Mouse (Mus musculus) lung, adult 2 months (tissue): ENCODE measurements at regions not wholly inside any gene's neighbourhood (a gene's known extent, or its start where the extent isn't known, plus 50 kb on each side); places are given as distances from the start of the nearest gene placed in this dataset.
"Not testable (repeated sequence)": the region's sequence is repeated elsewhere in the genome, so short reads cannot be mapped to it uniquely, and the experiment has no call there.

ENCODE experiments used
- CTCF ChIP-seq: fragments of 200-500 bp; IDR thresholded peaks from 2 replicates; pipeline ENCODE4 v1.5.1; 2011; ENCODE audit warnings: mild to moderate bottlenecking, low read length, control low read depth; ENCODE audit not compliant: insufficient read depth
- POLR2A ChIP-seq: fragments of 200-500 bp; IDR thresholded peaks from 2 replicates; pipeline ENCODE4 v1.6.1; 2011; ENCODE audit warnings: low read depth, mild to moderate bottlenecking, control low read depth, low read length, borderline replicate concordance; ENCODE audit errors: extremely low read depth

- TF ChIP-seq CTCF, POLR2A: not testable (repeated sequence)
These were observed 82.5 kb upstream of the Gdi2 start for GRCm38 (mm10) chr13:3455374-3455773.
